Mouse (Mus musculus): ENCODE measurements around the gene Zcchc3. TPM values are rescaled to one million over a fixed set of nuclear protein-coding genes. Genes with fewer than 3 reads are reported as not detected.

Gene Zcchc3
- total RNA-seq, 2 experiments from 2014 or later, result 9.3 to 10.0 TPM

GRCm38 (mm10) chr2:152409781-152410180 is 5.0 kb downstream of the Zcchc3 start:
- no peak for DNase-seq

- peak; percentile 96 to 97 for DNase-seq
These were observed 8.7 kb downstream of the Zcchc3 start for GRCm38 (mm10) chr2:152406126-152406525.

- DNase-seq, result no peak
These were observed 15.7 kb downstream of the Zcchc3 start for GRCm38 (mm10) chr2:152399122-152399542.

GRCm38 (mm10) chr2:152398691-152399090 is 16.1 kb downstream of the Zcchc3 start:
- peak; percentile 87 to 91 for DNase-seq

GRCm38 (mm10) chr2:152397680-152398435 is 17.0 kb downstream of the Zcchc3 start, which contains the start of gene Sox12:
Gene Sox12, minus strand, starts transcription at chr2:152398063.
- DNase-seq, result peak; percentile 96

GRCm38 (mm10) chr2:152397004-152397589 is 17.7 kb downstream of the Zcchc3 start:
- peak; percentile 86 for DNase-seq

GRCm38 (mm10) chr2:152396110-152397003 is 18.5 kb downstream of the Zcchc3 start:
- peak; percentile 90 to 91 for DNase-seq

GRCm38 (mm10) chr2:152395271-152395920 is 19.4 kb downstream of the Zcchc3 start:
- no peak for DNase-seq

- DNase-seq, result no peak
These were observed 21.4 kb downstream of the Zcchc3 start for GRCm38 (mm10) chr2:152393225-152394017.

GRCm38 (mm10) chr2:152392786-152393185 is 22.0 kb downstream of the Zcchc3 start:
- peak in 1 of 2 experiments; percentile 26 for DNase-seq

GRCm38 (mm10) chr2:152384191-152384590 is 30.6 kb downstream of the Zcchc3 start:
- DNase-seq, result no peak

- peak in 1 of 2 experiments; percentile 30 for DNase-seq
These were observed 38.5 kb downstream of the Zcchc3 start, which contains the start of gene Nrsn2 for GRCm38 (mm10) chr2:152376345-152376741. Gene Nrsn2, minus strand, starts transcription at chr2:152376638.

GRCm38 (mm10) chr2:152375652-152376344 is 39.0 kb downstream of the Zcchc3 start:
- DNase-seq, result peak in 1 of 2 experiments; percentile 13

- DNase-seq, result no peak
These were observed 41.3 kb downstream of the Zcchc3 start for GRCm38 (mm10) chr2:152373547-152373946.

- no peak for DNase-seq
These were observed 42.2 kb downstream of the Zcchc3 start for GRCm38 (mm10) chr2:152372661-152373060.

GRCm38 (mm10) chr2:152372104-152372503 is 42.7 kb downstream of the Zcchc3 start:
- no peak for DNase-seq

GRCm38 (mm10) chr2:152368532-152369140 is 46.2 kb downstream of the Zcchc3 start:
- DNase-seq, result peak in 1 of 2 experiments; percentile 31

GRCm38 (mm10) chr2:152367917-152368316 is 46.9 kb downstream of the Zcchc3 start:
- no peak for DNase-seq

- DNase-seq, result peak; percentile 52 to 61
These were observed 51.3 kb downstream of the Zcchc3 start for GRCm38 (mm10) chr2:152363245-152364147.

Measured in layer of hippocampus, postnatal 36 days (tissue).